Mouse (Mus musculus) ES-Bruce4 (cell line): Measurements from ENCODE around the gene Ak5.

ENCODE experiments used
- CTCF ChIP-seq: IDR thresholded peaks from one replicate; pipeline ENCODE4 v1.8.1; 2011; ENCODE audit warnings: low read depth, low read length
- EP300 ChIP-seq: IDR thresholded peaks from 2 replicates; pipeline ENCODE4 v1.6.1; 2011; ENCODE audit warnings: low read depth, low read length; ENCODE audit not compliant: insufficient read depth
- POLR2A ChIP-seq: IDR thresholded peaks from one replicate; pipeline ENCODE4 v1.8.1; 2011; ENCODE audit warnings: low read length; ENCODE audit not compliant: insufficient read depth

DNA sequence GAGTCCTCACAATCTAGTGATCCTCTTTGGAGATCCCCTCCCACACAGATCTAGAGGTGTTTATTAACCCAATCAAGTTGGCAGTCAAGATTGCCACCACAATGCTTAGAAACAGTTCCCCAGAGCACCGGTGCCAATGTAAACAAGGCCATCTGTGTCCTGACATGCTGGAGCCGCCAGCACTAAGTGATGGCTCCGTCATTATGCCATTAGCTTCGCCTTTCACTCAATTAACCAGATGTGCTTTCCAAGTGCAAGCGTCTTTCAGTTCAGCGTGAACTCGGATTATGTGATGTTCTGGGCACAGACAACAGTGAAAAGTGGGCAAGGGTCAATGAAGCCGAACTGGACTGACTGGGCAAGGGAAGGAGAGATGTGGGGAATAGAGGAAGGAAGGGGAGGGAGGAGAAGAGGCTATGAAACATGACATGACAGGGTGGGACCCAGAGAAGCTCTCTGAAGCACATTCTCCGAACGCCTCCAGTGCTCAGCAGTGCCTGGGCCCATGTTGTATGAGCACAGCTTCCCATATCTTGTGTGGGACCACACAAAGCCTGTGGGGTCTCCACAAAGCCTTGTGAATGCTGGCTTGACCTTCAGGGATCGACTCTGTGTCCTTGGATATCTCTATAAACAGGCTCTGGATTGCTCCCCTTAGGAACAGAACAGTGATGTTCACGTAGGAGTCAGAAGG, 173.3 kb downstream of the Ak5 start:
- TF ChIP-seq EP300 = no peak
- no peak for TF ChIP-seq POLR2A
- TF ChIP-seq CTCF = no peak
